Mouse (Mus musculus) thymus, adult 2 months (tissue): Measurements from ENCODE around the gene Fkbpl.

Source experiments
- CTCF ChIP-seq: fragments of 200-500 bp; IDR thresholded peaks from 2 replicates; pipeline ENCODE4 v1.5.1; 2012; ENCODE audit warnings: mild to moderate bottlenecking, control low read depth, low read length, moderate library complexity, borderline replicate concordance; ENCODE audit not compliant: control insufficient read depth, poor library complexity, insufficient read depth; ENCODE audit errors: extremely low read depth
- POLR2A ChIP-seq: fragments of 200-500 bp; IDR thresholded peaks from 2 replicates; pipeline ENCODE4 v1.6.1; 2012; ENCODE audit warnings: mild to moderate bottlenecking, low read length, control low read depth, moderate library complexity; ENCODE audit not compliant: control insufficient read depth, poor library complexity, insufficient read depth; ENCODE audit errors: extremely low read depth

GRCm38 (mm10) chr17:34644608-34645007 lies at the start of gene Fkbpl:
- TF ChIP-seq CTCF (no peak), POLR2A (0 out of 2 replicates have a peak, but pooled peaks have one; percentile 33)
